Mouse (Mus musculus) adrenal gland, postnatal 36 days (tissue): ENCODE measurements at regions not wholly inside any gene's neighbourhood (a gene's known extent, or its start where the extent isn't known, plus 50 kb on each side); places are given as distances from the start of the nearest gene placed in this dataset.

Experiments used
- DNase-seq, 2 experiments: peaks; one replicate each; pipeline ENCODE4 v3.0.0; 2021; ENCODE audit warnings: mixed read lengths in 1 of 2

- DNase-seq: peak in 1 of 2 experiments; percentile 12
These were observed 1088.5 kb downstream of the Jrkl start for GRCm38 (mm10) chr9:12157157-12157556.

- DNase-seq: no peak
These were observed 1132.3 kb downstream of the Jrkl start for GRCm38 (mm10) chr9:12113374-12113773.
